Mouse (Mus musculus) small intestine, adult 2 months (tissue): ENCODE data around the gene Rhox12.
A peak's percentile ranks its signal among the peaks of the same experiment; 100 is the strongest.

Source experiments
- CTCF ChIP-seq: fragments of 200-500 bp; IDR thresholded peaks from 2 replicates; pipeline ENCODE4 v1.5.1; 2012; ENCODE audit warnings: low read depth, mild to moderate bottlenecking, control low read depth, inconsistent platforms, low read length, moderate library complexity, mixed read lengths; ENCODE audit not compliant: insufficient replicate concordance, insufficient read length; ENCODE audit errors: extremely low read depth
- POLR2A ChIP-seq: fragments of 200-500 bp; IDR thresholded peaks from 2 replicates; pipeline ENCODE4 v1.6.1; 2012; ENCODE audit warnings: low read depth, mild to moderate bottlenecking, control low read depth, inconsistent platforms, low read length, moderate library complexity

GRCm38 (mm10) chrX:38084226-38084625 is 26.5 kb downstream of the Rhox12 start:
- peak; percentile 70; the same call in 1 of the 2 replicates for TF ChIP-seq CTCF
- no peak for TF ChIP-seq POLR2A
